Comparison of ENCODE assay signal across 16 mouse cellular contexts in genomic region chr11:71763651-71764275, GRCm38 (mm10). TPM values are rescaled to one million over a fixed set of nuclear protein-coding genes. Genes with fewer than 3 reads are reported as not detected.
DNase-seq lines count a peak whose midpoint lies in the region; ATAC-seq and TF ChIP-seq lines count a peak whose summit lies in the region.
"Had no signal": no experiment of that assay in that cellular context is flagged by ENCODE, and none has a peak within 500 bp of the region (broad histone marks: within the 10 kb centered on the region; RNA-seq: fewer than 3 reads in every experiment).

No protein-coding gene starts in this region.

- ATAC-seq in forebrain, embryonic 11.5 days (replicated peaks; ENCODE audit: low FRiP score) = 0 out of 2 replicates have a peak, but pooled peaks have one; percentile 47
- no peak for ATAC-seq in hindbrain, embryonic 14.5 days (ENCODE audit: low FRiP score)
- no peak for ATAC-seq in midbrain, postnatal 0 days (ENCODE audit: low FRiP score)
- ATAC-seq in intestine, embryonic 16.5 days = no peak

- TF ChIP-seq CTCF in midbrain, postnatal 0 days (IDR thresholded peaks at IDR 0.05) = no peak

- no peak overlapping the region for H3K4me3 ChIP-seq in forebrain, embryonic 11.5 days (ENCODE audit: low read depth, low read length)
- H3K4me3 ChIP-seq in hindbrain, embryonic 14.5 days (replicated peaks; ENCODE audit: low read length) = no peak overlapping the region
- H3K4me3 ChIP-seq in midbrain, postnatal 0 days (ENCODE audit: low read depth, low read length) = no peak overlapping the region
- H3K4me3 ChIP-seq in intestine, embryonic 16.5 days (ENCODE audit: low read length) = no peak overlapping the region
- H3K4me3 ChIP-seq: embryonic facial prominence, embryonic 12.5 days; liver, embryonic 13.5 days had no signal

- peaks cover 16% of the 10 kb centered on the region for H3K4me1 ChIP-seq in forebrain, embryonic 11.5 days (replicated peaks; ENCODE audit: control insufficient read depth, insufficient read depth, low read length)
- H3K4me1 ChIP-seq in hindbrain, embryonic 14.5 days (replicated peaks; ENCODE audit: control insufficient read depth, insufficient read depth, low read length) = peaks cover 43% of the 10 kb centered on the region
- 0 out of 2 replicates have a peak, but pooled peaks cover 2% of the 10 kb centered on the region for H3K4me1 ChIP-seq in midbrain, postnatal 0 days (ENCODE audit: insufficient read depth, low read length)
- no peaks in the 10 kb centered on the region for H3K4me1 ChIP-seq in intestine, embryonic 16.5 days (ENCODE audit: control insufficient read depth, insufficient read depth, low read length)
- H3K4me1 ChIP-seq: embryonic facial prominence, embryonic 12.5 days; liver, embryonic 13.5 days had no signal

- no peaks in the 10 kb centered on the region for H3K9me3 ChIP-seq in forebrain, embryonic 11.5 days (ENCODE audit: control insufficient read depth, low read length)
- H3K9me3 ChIP-seq in hindbrain, embryonic 14.5 days (ENCODE audit: control insufficient read depth, low read length) = no peaks in the 10 kb centered on the region
- H3K9me3 ChIP-seq in midbrain, postnatal 0 days (ENCODE audit: low read length) = no peaks in the 10 kb centered on the region
- no peaks in the 10 kb centered on the region for H3K9me3 ChIP-seq in intestine, embryonic 16.5 days (ENCODE audit: control insufficient read depth, low read length)
- H3K9me3 ChIP-seq: embryonic facial prominence, embryonic 12.5 days; liver, embryonic 13.5 days had no signal

- peak overlapping the region; percentile 68; the same call in 1 of the 2 replicates for H3K27ac ChIP-seq in forebrain, embryonic 11.5 days (ENCODE audit: low read depth, low read length)
- peak overlapping the region; percentile 82 for H3K27ac ChIP-seq in hindbrain, embryonic 14.5 days
- peak overlapping the region; percentile 44; the same call in 1 of the 2 replicates for H3K27ac ChIP-seq in midbrain, postnatal 0 days (ENCODE audit: low read depth, low read length)
- H3K27ac ChIP-seq in intestine, embryonic 16.5 days (ENCODE audit: low read length) = no peak overlapping the region
- H3K27ac ChIP-seq: embryonic facial prominence, embryonic 12.5 days; liver, embryonic 13.5 days; stomach, postnatal 0 days had no signal

- H3K9ac ChIP-seq in forebrain, embryonic 11.5 days (ENCODE audit: low read length) = no peak overlapping the region; the same call in 1 of the 2 replicates
- no peak overlapping the region for H3K9ac ChIP-seq in hindbrain, embryonic 14.5 days
- no peak overlapping the region for H3K9ac ChIP-seq in midbrain, postnatal 0 days (replicated peaks; ENCODE audit: low read length, poor library complexity, severe bottlenecking)
- H3K9ac ChIP-seq in intestine, embryonic 16.5 days (ENCODE audit: low read depth, low read length) = no peak overlapping the region
- H3K9ac ChIP-seq: embryonic facial prominence, embryonic 12.5 days; liver, embryonic 13.5 days had no signal

- no peak overlapping the region for H3K4me2 ChIP-seq in forebrain, embryonic 11.5 days (ENCODE audit: low read depth, low read length, severe bottlenecking)
- no peak overlapping the region; the same call in 1 of the 2 replicates for H3K4me2 ChIP-seq in hindbrain, embryonic 14.5 days (replicated peaks)
- no peak overlapping the region for H3K4me2 ChIP-seq in midbrain, postnatal 0 days (ENCODE audit: low read depth, low read length, poor library complexity, severe bottlenecking)
- H3K4me2 ChIP-seq in intestine, embryonic 16.5 days (ENCODE audit: low read depth, low read length) = no peak overlapping the region
- H3K4me2 ChIP-seq: embryonic facial prominence, embryonic 12.5 days; liver, embryonic 13.5 days had no signal

- DNase-seq in cerebellum, postnatal 10 days = peak; percentile 68 to 81
- no peak for DNase-seq in cerebellum, adult 18-20 months
- DNase-seq in forebrain, embryonic 11.5 days (ENCODE audit: low spot score) = no peak
- DNase-seq in hindbrain, embryonic 14.5 days (ENCODE audit: low spot score) = peak; percentile 52
- peak; percentile 51 for DNase-seq in midbrain, postnatal 0 days (ENCODE audit: low spot score)
- DNase-seq in adrenal gland, postnatal 36 days = no peak
- no peak for DNase-seq in layer of hippocampus, adult 8-10 months (ENCODE audit: low spot score in 2 of 2)
- DNase-seq: adrenal gland, postnatal 25 days; heart, adult 11 months; heart, postnatal 10 days; kidney, adult 11 months; liver, embryonic 13.5 days; thymus, postnatal 4 days had no signal

- no peaks in the 10 kb centered on the region for H3K27me3 ChIP-seq in forebrain, embryonic 11.5 days (ENCODE audit: control insufficient read depth, insufficient read depth, low read length)
- H3K27me3 ChIP-seq in hindbrain, embryonic 14.5 days (ENCODE audit: control insufficient read depth, insufficient read depth, low read length) = no peaks in the 10 kb centered on the region
- H3K27me3 ChIP-seq in midbrain, postnatal 0 days (ENCODE audit: insufficient read depth, low read length) = no peaks in the 10 kb centered on the region
- H3K27me3 ChIP-seq in intestine, embryonic 16.5 days (replicated peaks; ENCODE audit: control insufficient read depth, insufficient read depth, low read length) = no peaks in the 10 kb centered on the region
- H3K27me3 ChIP-seq: liver, embryonic 13.5 days had no signal

- no peaks in the 10 kb centered on the region; the same call in 1 of the 2 replicates for H3K36me3 ChIP-seq in forebrain, embryonic 11.5 days (ENCODE audit: control insufficient read depth, insufficient read depth, low read length)
- peaks cover 18% of the 10 kb centered on the region for H3K36me3 ChIP-seq in hindbrain, embryonic 14.5 days (replicated peaks; ENCODE audit: control insufficient read depth, insufficient read depth)
- H3K36me3 ChIP-seq in midbrain, postnatal 0 days (ENCODE audit: insufficient read depth, low read length) = peaks cover 23% of the 10 kb centered on the region
- no peaks in the 10 kb centered on the region for H3K36me3 ChIP-seq in intestine, embryonic 16.5 days (ENCODE audit: control insufficient read depth, insufficient read depth, low read length)
- H3K36me3 ChIP-seq: embryonic facial prominence, embryonic 12.5 days; liver, embryonic 13.5 days had no signal

- 47% methylated on average over 5 of the region's 5 CpGs for WGBS in forebrain, embryonic 11.5 days
- 21% methylated on average over 5 of the region's 5 CpGs for WGBS in hindbrain, embryonic 14.5 days
- WGBS in midbrain, postnatal 0 days = 31% methylated on average over 5 of the region's 5 CpGs
- WGBS in intestine, embryonic 16.5 days = 57% methylated on average over 5 of the region's 5 CpGs

RNA-seq across cellular contexts. Expression of gene Wscd1, which starts 14.0 kb away (rescaled TPM):
- polyA plus RNA-seq in forebrain, embryonic 11.5 days (2014; fragmentation: Nextera tagmentation; extraction: Ambion mirVana) = 48.7 and 60.9 TPM in 2 replicates
- 55.1 and 61.2 TPM in 2 replicates for polyA plus RNA-seq in hindbrain, embryonic 14.5 days (2014; fragmentation: Nextera tagmentation; extraction: Ambion mirVana)
- total RNA-seq in midbrain, postnatal 0 days (2014; rRNA removed) = 143 and 167 TPM in 2 replicates
- polyA plus RNA-seq in midbrain, postnatal 0 days (2015; fragmentation: Nextera tagmentation; extraction: Ambion mirVana) = 81.5 and 82.4 TPM in 2 replicates
- polyA plus RNA-seq in intestine, embryonic 16.5 days (2015; fragmentation: Nextera tagmentation; extraction: Ambion mirVana) = 2.9 and 3.0 TPM in 2 replicates
- total RNA-seq in adrenal gland, postnatal 36 days (2021) = 1 to 10 TPM; 5.0 to 7.4 TPM
- total RNA-seq in layer of hippocampus, adult 8-10 months (2022) = 100 to 1,000 TPM; 108 to 120 (median 117) TPM

Comparison
In these comparisons a context has a peak if more than half of its experiments do, and no peak if none do; other contexts are left out.
1. DNase-seq: peak in cerebellum, postnatal 10 days (2 of 2), hindbrain, embryonic 14.5 days (single experiment) and midbrain, postnatal 0 days (single experiment); none in cerebellum, adult 18-20 months (0 of 2), forebrain, embryonic 11.5 days (single experiment), adrenal gland, postnatal 36 days (0 of 2) and layer of hippocampus, adult 8-10 months (0 of 2).
2. RNA of gene Wscd1, which starts 14.0 kb away (polyA plus RNA-seq): 81.5 to 82.4 TPM in midbrain, postnatal 0 days, 48.7 to 60.9 TPM in forebrain, embryonic 11.5 days and 55.1 to 61.2 TPM in hindbrain, embryonic 14.5 days; 2.9 to 3.0 TPM in intestine, embryonic 16.5 days; every median in the first group is over 10 times any median in the second.